Mouse (Mus musculus) kidney, adult 18-20 months (tissue): ENCODE measurements around the gene Slco3a1.

ENCODE experiments used
- DNase-seq: peaks from one replicate; pipeline ENCODE4 v3.0.0; 2021

Slco3a1 gene

DNA sequence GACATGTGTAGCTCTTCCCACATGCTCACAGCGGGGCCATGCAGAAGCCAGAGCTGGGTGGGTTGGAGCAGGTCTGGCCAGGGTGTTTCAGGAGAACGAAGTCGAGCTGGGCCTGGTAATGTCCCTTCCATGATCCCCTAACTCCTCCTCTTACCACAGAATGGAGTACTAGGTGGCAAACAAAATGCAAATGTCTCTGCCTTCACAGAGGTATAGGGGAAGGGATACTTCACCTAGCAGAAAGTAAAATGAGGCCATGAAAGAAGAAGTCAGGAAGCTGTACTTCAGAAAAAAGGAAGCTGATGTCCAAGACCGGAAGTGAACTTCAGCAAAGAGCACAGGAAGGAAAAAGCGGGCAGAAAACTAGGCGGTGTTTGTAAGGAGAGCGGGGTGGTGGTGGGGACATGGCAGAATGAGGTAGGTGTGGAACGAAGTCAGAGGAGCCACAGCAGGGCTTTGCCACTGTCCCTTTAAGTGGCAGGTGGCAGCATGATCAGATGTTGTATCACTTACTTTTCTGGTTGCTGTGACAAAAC is 214.1 kb downstream of the Slco3a1 start:
- no peak for DNase-seq

DNA sequence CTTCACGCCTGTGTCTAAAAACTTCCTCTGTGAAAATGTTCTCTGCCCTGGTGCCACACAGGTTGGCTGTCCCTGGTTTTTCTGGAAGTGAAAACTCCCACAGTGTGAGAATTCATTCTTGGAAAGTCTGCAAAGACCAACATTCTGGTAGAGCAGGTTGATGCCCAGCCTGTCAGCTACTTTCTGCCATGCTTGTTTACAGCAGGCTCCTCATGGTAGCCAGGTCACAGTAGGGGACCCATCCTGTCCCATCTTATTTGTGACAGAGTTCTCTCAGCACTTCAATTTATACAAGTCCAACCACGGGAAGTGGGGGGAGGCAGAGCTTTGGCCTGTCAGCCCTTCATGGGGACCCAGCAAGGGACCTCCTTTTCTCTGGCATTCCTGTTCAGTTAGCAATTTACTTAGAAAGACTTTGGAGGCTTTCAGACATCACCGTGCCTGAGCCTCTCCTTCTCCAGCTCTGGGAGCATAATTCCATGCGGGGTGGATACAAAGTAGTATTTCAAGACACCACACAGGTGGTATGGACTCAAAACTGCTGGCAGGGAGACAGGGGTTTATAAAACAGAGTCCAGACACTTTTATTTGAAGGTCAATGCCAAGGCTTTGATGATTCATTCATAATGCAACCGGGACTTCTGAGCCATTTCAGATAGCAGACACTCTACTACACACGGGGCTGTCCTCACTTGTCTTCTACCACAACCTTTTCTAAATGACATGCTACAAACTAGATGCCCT is 216.7 kb downstream of the Slco3a1 start:
- no peak for DNase-seq

DNA sequence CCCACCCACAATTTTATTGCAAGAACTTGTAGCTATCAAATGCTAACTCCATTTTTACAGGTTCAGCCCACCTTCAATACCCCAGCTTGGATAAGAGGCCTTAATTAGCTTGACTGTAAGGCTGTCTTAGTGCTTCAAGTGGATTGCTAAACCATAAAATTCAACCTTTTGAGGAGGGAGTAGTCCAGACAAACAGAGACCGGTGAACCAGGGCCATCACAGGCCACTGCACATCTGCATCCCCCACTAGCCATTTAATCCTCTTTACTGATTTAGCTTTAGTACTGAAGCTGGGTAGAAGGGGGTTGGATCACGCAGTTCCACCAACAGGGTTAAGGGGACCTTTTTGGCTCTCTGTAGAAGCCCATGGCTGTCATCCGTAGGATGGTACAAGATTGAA is 222.3 kb downstream of the Slco3a1 start:
- DNase-seq: no peak

DNA sequence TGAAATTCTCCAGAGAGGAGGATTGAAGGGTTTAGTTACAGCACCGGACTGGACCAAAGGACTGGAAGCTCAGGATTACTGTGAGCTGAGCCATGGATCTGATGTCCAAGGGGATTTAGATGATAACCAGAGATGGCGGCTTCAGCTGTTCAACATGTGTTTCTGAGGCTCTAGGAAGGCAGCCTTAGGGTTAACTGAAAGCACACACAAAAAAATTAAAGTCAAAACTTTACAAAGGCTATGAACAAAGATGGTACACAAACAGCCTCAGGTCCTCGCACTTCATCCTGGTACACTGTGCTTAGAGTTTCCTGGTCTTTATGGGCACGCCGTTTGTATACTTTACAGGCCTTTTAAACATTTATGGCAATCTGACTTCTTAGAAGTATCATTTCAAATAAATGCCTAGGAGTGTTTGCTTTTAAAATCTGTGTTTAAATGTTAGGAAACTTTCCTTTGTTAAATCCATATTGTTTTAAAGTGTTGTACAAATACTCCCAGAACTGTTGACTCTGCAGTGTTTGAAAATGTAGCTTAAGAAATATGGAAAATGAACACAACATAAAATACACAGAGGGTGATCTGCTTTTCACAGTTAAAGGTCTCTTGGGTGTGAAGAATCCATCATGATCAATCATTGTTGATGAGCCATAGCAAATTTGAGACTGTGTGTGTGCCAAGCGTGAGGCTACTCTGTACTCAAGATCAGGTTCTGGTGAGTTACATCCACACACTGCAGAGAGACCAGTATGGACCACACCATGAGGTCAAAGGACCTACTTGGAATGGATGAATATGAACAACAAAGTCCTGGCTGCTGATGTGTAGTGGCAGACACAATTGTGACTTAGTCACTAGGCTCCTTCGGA is 223.5 kb downstream of the Slco3a1 start:
- DNase-seq: no peak

DNA sequence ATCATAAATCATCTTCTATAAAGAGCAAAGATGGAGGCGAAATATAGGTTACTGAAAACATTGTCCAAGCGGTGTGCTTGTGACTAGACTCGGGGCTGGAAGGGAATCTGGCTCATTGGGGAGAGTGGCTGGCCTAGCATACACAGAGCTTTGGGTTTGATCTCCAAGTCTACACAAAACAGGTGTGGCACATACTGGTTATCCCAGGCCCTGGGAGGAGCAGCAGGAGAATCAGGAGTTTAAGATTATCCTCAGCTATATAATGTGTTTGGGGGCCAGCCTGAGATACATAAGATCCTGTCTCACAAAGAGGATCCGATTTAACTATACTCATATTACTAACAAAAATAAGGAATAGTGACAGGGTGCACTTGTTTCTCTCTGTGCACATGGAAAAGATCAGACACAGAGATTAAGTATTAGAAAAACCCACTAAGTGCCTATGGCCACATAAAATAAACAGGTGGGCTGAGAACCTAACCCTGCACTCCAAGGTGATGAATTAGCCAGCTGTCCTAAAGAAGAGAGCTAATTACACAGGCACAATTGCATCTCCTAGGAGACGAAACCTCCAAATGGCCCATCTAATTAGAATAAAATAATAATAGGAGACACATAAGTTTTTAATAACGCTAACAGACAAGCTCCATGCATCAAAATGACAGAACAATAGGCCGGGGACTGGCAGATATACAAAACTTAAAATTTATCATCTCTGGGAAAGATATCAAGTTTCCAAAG is 224.3 kb downstream of the Slco3a1 start:
- DNase-seq: no peak

DNA sequence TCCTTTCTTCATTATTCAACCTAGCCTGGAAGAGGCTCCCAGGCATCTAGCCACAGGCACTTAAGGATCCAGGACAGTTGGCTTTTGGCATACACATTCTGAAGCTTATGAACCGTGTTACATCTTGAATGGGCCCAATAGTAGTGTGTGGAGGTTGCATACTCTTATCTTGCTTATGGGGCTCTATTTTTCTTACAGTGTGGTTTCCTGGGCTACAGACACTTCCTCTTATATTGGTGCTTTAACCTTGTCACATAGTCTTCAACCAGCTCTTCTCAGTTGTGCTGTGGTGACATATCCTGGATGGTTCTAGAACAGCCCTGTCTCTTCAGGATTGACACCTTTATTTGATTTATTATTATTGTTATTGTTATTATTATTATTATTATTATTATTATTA is 225.6 kb downstream of the Slco3a1 start:
- no peak for DNase-seq

DNA sequence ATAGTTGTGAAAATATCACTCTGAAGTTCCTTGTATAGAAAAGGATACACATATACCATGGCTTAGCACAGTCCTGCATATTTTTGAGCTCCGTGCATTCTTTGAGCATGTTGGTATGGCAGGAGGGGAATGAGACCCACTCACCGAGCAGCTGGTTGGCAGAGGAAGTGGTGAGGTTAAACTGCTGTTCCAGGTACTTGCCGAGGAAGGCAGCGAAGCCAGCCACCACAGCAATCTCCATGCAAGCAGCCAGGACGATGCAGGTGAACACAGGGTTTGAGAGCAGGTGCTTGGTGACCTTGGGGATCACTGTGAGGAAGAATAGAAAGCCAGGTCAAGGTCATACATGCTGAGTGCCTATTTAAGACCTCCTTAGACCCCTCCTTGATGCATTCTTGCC is 226.9 kb downstream of the Slco3a1 start:
- no peak for DNase-seq

DNA sequence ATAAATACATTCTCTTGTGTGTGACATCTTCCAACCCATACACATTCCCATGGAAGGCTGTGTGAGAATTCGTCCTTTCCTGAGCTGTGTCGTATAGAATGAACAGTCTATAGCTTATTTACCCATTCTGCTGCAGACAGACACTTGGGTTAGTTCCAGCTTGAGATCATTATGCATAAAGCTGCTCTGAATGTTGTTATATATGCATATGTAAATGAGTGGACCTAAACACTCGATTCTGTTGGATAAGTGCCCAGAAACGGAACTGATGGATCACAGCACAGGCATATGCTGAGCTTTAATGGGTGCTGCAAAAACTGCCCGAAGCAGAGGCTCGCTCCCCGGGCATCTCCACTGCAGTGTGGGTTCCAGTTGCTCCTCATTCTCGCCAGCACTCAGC is 229.5 kb downstream of the Slco3a1 start:
- no peak for DNase-seq

DNA sequence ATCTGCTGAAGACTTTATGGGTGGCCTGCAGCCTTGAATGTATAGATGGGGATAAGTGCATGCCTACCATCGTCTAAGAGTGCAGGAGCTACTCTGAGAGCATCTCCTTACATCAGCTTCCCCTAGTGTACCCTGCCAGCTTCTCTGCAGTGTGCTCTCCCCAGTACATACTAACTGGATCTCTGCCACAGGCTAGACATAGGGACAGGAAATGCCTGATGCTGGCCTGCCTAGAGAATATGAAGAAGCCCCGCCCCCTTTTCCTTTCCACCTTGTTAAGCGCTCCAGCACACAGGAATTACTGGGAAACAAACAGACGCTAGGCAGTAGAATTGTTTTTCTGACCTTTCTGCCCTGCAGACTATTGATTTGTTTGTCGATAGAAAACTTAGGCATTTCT is 230.9 kb downstream of the Slco3a1 start:
- DNase-seq: peak; percentile 6

DNA sequence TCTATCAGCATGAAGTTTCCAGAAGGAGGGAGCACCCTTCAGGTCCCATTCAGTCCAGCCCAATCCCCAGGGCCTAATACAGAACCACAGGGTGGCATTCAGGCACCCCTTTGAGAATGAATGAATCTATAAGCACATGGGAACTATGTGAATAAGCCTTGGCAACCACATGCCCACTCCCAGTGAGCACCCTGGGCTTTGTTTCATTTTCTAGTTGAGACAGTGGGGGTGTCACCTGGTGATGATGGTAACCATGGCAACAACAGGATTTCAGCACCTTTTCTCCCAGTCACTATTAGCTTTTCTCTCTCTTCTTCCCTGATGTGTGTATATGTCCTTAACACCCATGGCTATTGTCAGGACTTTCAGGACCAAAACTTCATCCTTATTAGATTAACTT is 231.4 kb downstream of the Slco3a1 start:
- no peak for DNase-seq

DNA sequence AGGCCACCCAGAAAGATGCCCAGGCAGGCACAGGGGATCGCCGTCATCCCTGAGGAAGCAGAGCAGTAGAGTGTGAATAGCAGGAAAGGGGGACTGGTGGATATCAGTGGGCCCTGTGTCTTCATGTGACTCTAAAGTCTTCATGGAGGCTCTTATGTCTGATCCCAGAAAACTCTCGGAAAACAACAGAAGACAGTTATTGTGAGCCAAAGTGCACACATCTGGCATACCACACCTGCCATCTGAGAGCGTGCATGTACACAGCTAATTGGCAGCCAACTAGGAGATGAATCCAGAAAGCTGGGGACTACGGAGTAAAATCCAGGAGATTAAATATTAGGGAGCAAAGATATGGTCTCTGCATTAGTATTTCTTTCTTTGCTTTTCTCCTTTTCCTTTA is 233.9 kb downstream of the Slco3a1 start:
- no peak for DNase-seq

DNA sequence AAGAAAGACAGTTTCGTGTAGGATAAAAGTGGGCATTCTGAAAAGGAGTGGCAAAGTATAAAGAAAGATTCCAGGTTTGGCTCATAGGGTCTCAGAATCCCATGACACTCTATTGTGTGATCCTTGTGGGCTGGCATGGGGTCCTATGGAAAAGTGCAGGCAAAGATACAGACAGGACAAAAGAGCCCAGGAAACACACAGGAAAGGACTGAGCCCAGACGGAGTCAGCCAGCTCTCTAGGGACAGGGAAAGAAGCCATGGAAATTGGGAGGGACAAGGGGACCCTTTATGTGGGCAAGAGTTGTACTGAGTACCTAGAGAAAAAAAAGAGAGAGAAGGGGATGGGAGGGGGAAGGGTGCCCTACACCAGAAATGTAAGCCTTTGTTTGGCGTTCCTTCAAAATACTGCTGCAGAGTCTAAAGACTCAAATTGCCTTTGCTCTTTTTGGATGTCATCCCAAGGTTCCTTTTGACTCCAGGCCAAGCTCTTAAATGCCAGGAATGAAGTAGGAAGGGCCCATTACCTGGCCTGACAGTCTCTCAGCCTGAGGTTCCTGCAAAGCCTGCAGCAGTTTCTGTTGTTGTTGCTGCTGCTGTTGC is 238.6 kb downstream of the Slco3a1 start:
- DNase-seq: peak; percentile 44

DNA sequence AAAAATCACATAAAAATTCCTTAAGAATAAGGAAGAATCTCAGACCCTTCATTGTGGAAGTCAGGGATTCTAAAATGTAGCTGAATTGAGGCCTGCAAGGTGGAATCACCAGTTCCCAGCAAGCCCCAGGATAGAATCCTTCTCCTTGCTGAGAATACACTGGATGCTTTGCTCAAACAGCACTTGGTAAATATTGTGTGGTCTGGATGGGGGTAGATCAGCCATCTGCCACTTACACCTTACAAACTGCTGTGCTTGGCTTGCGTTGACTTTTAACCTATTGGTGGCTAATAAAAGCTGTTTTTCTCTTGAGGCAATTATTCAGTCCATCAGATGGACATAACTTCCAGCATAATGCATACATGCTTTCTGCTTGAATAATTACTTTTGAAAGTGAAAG is 240.3 kb downstream of the Slco3a1 start:
- DNase-seq: no peak

DNA sequence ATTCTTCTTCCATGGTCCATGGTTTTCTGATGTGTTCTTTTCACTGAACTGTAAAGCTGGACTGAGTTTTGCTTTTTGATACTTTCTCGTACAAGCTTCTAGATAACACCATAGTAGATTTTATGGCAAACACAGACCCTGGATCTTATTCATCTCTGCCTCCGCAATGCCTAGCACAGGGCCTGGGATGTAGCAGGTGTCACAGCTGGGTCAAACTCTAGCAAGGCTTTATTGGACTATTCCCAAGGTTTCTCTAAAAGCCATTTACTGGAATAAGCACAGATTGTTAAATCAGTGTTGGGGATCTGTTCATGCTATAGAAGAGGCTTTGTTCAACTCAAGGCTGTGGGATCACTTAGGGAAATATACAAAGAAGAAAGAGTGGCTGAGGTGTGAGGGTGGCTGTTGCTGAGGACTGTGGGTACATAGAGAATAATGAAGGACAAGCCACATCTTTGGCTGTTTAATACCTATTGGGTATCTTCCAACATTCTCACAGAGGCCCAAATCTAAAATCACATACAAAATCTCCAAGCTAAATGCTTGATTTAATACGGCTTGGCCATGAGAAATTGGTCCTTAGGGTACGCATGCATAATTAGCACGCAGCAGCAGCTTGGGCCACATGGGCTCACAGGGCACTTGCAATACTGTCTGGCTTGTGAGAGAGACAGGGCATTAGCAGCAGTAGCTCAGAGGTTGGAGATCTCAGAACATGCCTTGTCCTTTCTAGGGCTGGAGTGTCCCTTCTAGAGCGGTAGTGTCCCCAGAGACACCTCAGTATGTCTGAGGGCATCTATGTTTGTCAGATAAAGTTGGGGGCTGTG is 241.1 kb downstream of the Slco3a1 start:
- DNase-seq: no peak

DNA sequence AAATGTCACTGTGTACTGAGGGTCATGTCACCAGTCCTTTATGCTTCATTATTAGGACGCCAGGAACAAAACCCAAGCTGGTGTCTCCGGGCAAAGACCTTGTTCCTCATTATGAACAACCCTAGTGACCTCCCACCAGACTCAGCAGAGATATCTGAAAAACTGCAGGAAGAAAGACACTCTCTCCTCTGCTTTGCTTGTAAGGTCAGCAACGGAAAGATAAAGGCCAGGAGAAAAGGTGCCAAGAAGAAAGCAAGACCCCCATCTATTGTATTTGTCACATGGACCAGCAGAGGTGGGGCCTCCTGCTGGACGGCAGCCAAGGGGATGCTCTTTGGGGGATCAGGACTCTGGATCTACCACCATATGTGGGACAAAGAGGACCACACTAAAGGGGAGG is 243.0 kb downstream of the Slco3a1 start:
- no peak for DNase-seq

DNA sequence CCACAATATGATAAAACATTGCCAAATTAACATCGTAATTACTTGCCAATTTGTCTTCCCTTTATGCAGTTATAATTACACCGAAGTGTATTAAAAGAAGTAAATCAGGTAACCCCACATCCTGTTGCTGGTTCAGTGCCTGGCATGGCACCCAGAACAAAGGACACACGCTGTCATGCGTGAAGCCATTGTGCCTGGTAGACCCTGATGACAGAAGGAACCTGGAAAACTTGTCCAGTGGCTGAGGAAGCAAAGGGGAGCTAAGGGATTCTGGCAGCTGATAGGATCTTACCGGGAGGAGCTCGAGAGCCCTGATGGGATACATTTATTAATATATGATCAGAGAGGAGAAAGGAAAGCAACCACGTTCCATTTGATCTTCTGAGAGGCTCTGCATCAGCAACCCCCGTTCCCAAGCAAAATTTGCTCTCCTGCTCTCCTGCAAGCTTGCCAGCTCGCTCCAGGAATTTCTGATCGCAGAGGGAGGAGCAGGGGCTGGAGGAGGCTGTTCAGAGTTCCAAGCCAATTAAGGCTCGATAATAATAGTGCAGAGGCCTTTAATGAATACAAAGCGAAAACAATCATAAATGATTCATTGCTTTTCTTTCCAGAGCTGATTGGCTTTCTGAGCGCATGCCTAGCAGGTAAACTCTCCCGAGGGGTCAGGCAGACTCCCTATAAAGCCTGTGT is 250.8 kb downstream of the Slco3a1 start:
- DNase-seq: no peak

DNA sequence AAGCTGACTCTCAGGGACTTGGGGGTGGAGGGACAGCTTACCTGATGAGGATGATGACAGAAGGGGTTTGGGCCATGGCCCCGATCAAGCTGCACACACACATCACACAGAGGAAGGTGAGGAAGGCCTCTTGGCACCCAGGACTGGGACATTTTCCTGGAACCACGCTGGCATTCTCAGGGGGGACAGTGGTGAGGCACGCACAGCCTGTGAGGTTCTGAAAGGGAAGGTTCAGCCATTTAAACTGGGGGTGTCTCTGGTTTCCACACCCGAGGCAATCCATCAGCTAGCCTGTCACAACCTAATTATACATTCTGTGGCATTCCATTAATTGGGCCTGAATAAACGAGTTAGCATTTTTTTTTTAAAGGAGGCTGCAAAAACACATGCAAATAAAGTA is 251.5 kb downstream of the Slco3a1 start:
- no peak for DNase-seq

DNA sequence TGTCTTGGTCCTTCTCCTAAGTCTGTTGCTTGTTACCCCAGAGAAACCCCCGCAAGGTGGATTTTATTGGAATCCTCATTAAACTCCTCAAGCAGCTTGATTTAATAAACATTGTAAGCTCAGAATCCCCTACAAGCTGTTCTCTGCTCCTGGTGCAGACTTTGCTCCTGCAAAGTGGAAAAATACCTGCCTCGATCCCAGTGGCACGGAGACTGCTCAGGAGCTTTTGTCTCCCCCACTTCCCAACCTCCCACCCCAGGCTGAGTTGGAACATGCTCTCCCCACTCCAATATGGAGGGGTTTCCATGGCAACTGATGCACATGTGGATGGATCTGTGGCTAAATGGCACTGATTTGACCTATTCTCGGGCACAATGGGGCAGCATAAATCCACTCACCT is 268.0 kb downstream of the Slco3a1 start:
- DNase-seq: no peak

DNA sequence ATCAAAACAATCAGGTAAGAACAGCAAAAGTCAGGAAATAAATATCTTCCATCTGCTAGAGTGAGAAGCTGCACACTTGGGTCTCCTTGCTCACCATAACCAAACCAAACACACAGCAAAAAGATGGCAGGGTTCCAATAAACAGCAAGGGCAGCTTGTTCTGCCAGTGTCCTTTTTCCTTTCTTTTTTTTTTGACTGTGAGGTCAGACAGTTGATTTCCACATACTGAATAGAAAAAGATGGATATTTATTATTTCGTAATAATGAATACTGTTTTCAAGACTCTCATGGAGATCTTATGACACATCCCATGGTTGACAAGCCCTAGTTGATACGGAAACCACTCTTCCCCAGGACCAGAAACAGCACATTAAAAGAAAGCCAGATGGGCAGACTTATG is 274.2 kb downstream of the Slco3a1 start:
- no peak for DNase-seq

DNA sequence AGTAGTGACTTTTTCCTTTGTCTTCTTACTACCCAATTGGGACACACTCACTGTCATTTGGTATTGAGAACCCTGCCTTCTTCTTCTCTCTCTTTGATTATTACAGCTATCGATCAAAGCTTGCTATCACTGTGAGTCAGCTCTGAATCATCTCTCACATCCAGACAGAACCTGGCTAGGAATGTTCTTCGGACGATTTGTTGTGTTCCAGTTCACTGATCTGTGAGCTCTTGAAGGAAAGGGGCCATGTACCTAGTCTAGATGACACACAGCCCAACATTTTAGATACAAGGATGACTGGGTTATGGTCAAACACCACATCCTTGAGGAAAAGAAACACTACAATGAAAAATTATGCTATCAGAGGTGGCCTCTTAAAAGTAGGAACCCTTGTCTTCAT is 275.2 kb downstream of the Slco3a1 start:
- DNase-seq: no peak

DNA sequence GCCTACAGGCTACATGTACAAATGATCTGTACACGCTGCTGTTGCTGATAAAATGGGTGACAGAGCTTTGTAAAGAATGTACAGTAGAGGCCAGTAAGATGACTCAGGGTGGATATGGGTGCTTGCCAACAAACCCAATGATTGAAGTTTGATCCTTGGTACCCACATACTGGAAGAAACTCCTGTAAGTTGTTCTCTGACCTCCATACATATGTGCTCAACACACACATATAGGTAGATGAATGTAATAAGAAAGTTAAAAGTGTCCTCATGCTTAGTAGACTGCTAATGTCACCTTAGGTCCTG is 284.5 kb downstream of the Slco3a1 start:
- no peak for DNase-seq
